Mouse (Mus musculus) central nervous system, embryonic 18 days (tissue): ENCODE data around the gene Dynll2. TPM values are rescaled to one million over a fixed set of nuclear protein-coding genes. Genes with fewer than 3 reads are reported as not detected.

Source experiments
- polyA plus RNA-seq: library from polyadenylated mRNA; depleted of rRNA; stranded (reverse); fragments of >200 nt; gene quantifications from 2 replicates; pipeline ENCODE4 v1.2.3, GENCODE M21; 2012; rRNA removed

Dynll2 gene
- 292 and 293 TPM in 2 replicates for polyA plus RNA-seq

DNA sequence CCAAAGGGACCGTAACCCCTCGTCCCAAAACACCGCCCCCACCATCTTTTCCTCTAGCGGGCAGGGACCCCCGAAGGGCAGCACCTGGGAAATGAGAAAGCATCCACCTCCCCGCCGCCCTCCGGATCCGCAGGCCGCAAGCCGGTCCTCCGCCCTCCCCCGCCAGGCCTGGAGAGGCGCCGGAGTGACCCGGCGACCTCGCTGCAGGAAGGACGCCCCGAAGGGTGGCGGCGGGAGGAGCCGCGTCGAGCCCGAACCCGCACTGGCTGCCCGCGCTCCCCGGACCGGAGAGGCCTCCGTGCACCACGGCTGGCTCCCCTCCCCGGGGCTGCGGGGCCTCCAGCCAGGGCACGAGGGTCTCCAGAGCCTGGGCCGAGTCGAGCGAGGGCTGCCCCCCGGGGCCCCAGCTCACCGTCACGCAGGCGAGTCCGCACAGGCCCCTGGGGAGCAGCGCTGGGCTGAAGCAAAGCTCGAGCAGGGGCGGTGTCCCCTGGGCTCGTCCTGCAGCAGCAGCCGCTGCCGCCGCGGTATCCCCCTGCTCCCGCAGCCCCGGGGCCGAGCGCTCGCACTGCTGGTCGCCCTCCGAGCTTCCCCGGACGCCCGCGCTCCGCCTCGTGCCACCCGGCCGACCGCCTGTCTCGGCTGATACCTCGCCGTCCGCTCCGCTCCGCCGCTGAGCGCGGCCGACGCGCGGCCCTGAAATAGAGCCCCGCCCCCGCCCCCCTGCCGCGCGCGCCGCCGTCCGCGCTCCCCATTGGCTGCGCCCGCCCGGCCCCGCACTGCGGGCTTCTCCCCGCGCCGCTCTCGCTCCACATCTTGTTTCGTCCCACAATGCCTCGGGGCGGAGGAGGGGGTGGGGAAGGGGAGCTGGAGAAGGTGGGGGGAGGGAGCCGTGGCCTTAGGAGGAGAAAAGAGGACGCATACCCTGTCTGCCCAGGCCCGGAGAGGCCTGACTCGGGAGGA, at the start of gene Dynll2:
Dynll2 (minus strand) TSS at position 703 of the 963 bp plus-strand sequence.

Other genes with a start within 250 kb of the Dynll2 start
- 124 and 135 TPM in 2 replicates for gene Supt4a, start 250.0 kb downstream of the Dynll2 start, polyA plus RNA-seq
- 193 and 207 TPM in 2 replicates for gene Tspoap1, start 227.0 kb downstream of the Dynll2 start, polyA plus RNA-seq
- gene Mpo, start 194.0 kb downstream of the Dynll2 start, polyA plus RNA-seq = 0.12 TPM in 2 replicates
- 1.9 and 2.4 TPM in 2 replicates for gene Lpo, start 159.2 kb downstream of the Dynll2 start, polyA plus RNA-seq
- gene Mks1, start 134.3 kb downstream of the Dynll2 start, polyA plus RNA-seq = 17.8 and 20.2 TPM in 2 replicates
- gene Epx, start 112.0 kb downstream of the Dynll2 start, polyA plus RNA-seq = 0.27 and 0.52 TPM in 2 replicates
- not detected in 2 replicates for gene Olfr462, start 95.3 kb downstream of the Dynll2 start, polyA plus RNA-seq
- gene Olfr463, start 90.1 kb downstream of the Dynll2 start, polyA plus RNA-seq = not detected in 2 replicates
- gene Olfr464, start 66.6 kb downstream of the Dynll2 start, polyA plus RNA-seq = 0.08 and 0.26 TPM in 2 replicates
- 393 and 417 TPM in 2 replicates for gene Srsf1, start 59.8 kb upstream of the Dynll2 start, polyA plus RNA-seq
- 29.7 and 30.5 TPM in 2 replicates for gene Vezf1, start 80.7 kb upstream of the Dynll2 start, polyA plus RNA-seq
- 34.3 and 39.7 TPM in 2 replicates for gene Cuedc1, start 110.5 kb upstream of the Dynll2 start, polyA plus RNA-seq
- gene Mrps23, start 216.9 kb upstream of the Dynll2 start, polyA plus RNA-seq = 70.3 and 79.9 TPM in 2 replicates